Mouse (Mus musculus): ENCODE data around the gene Pfkl.

GRCm38 (mm10) chr10:78016366-78016765 is 6.5 kb upstream of the Pfkl start:
- TF ChIP-seq EP300 (IDR thresholded peaks at IDR 0.05; ENCODE audit: low read depth in 1 of 2, low read length in 2 of 2): no peak
- no peak for TF ChIP-seq POLR2A (IDR thresholded peaks at IDR 0.05; ENCODE audit: control insufficient read depth in 1 of 2, insufficient read depth in 1 of 2, low read depth in 1 of 2, low read length in 2 of 2, poor library complexity in 1 of 2)
- TF ChIP-seq CTCF (IDR thresholded peaks at IDR 0.05 in 2 of 3, conservative IDR thresholded peaks at IDR 0.05 in 1 of 3; ENCODE audit: control insufficient read depth in 1 of 3, insufficient read depth in 1 of 3, low read depth in 2 of 3, low read length in 3 of 3, poor library complexity in 1 of 3, severe bottlenecking in 1 of 3): no peak
- no peak for TF ChIP-seq TBP (IDR thresholded peaks at IDR 0.05; ENCODE audit: low read depth, low read length)
- no peak for TF ChIP-seq POLR2AphosphoS2 (IDR thresholded peaks at IDR 0.05; ENCODE audit: low read length)

Measured in MEL (cell line).